Mouse (Mus musculus): ENCODE results near the gene H1foo. TPM values are rescaled to one million over a fixed set of nuclear protein-coding genes. Genes with fewer than 3 reads are reported as not detected.

H1foo gene
- polyA plus RNA-seq, 3 experiments from 2014 or later, result not detected

GRCm38 (mm10) chr6:115962439-115963085 is 17.8 kb downstream of the H1foo start:
- ATAC-seq, result no peak

- ATAC-seq, result no peak
Observed at GRCm38 (mm10) chr6:115963656-115964055, 18.9 kb downstream of the H1foo start.

GRCm38 (mm10) chr6:115966227-115966966 is 21.7 kb downstream of the H1foo start:
- no peak for ATAC-seq

GRCm38 (mm10) chr6:115967291-115967880 is 22.6 kb downstream of the H1foo start:
- ATAC-seq, result no peak

- ATAC-seq, result no peak
Observed at GRCm38 (mm10) chr6:115968086-115968485, 23.3 kb downstream of the H1foo start.

GRCm38 (mm10) chr6:115968700-115969099 is 24.0 kb downstream of the H1foo start:
- no peak for ATAC-seq

GRCm38 (mm10) chr6:115969103-115969502 is 24.4 kb downstream of the H1foo start:
- ATAC-seq, result no peak

GRCm38 (mm10) chr6:115969952-115970351 is 25.2 kb downstream of the H1foo start:
- no peak for ATAC-seq

- no peak for ATAC-seq
Observed at GRCm38 (mm10) chr6:115971273-115972060, 26.7 kb downstream of the H1foo start.

GRCm38 (mm10) chr6:115972083-115972764 is 27.5 kb downstream of the H1foo start:
- no peak for ATAC-seq

GRCm38 (mm10) chr6:115973139-115973875 is 28.6 kb downstream of the H1foo start:
- ATAC-seq, result no peak

- no peak for ATAC-seq
Observed at GRCm38 (mm10) chr6:115973881-115974662, 29.3 kb downstream of the H1foo start.

GRCm38 (mm10) chr6:115975606-115976005 is 30.9 kb downstream of the H1foo start:
- ATAC-seq, result no peak

- no peak for ATAC-seq
Observed at GRCm38 (mm10) chr6:115977810-115978209, 33.1 kb downstream of the H1foo start.

- no peak for ATAC-seq
Observed at GRCm38 (mm10) chr6:115978596-115978995, 33.9 kb downstream of the H1foo start.

GRCm38 (mm10) chr6:115982889-115983288 is 38.2 kb downstream of the H1foo start:
- no peak for ATAC-seq

- ATAC-seq, result no peak
Observed at GRCm38 (mm10) chr6:115983306-115984038, 38.7 kb downstream of the H1foo start.

- no peak for ATAC-seq
Observed at GRCm38 (mm10) chr6:115984580-115984979, 39.8 kb downstream of the H1foo start.

- ATAC-seq, result no peak
Observed at GRCm38 (mm10) chr6:115985622-115986021, 40.9 kb downstream of the H1foo start.

GRCm38 (mm10) chr6:115986472-115987095 is 41.8 kb downstream of the H1foo start:
- ATAC-seq, result no peak
